Mouse (Mus musculus) liver, embryonic 12.5 days (tissue): ENCODE results near the gene Cish. TPM values are rescaled to one million over a fixed set of nuclear protein-coding genes. Genes with fewer than 3 reads are reported as not detected.

Source experiments
- ATAC-seq: fragments of 200-750 bp; cut with Nextera tagmentation; 2 replicates; pipeline ENCODE4 v1.8.0; 2017; ENCODE audit warnings: moderate number of reproducible peaks, mild to moderate bottlenecking, moderate library complexity
- H3K27ac ChIP-seq: fragments of 300-500 bp; sonication (generic); 2 replicates; pipeline ENCODE4 v1.5.1; 2016; ENCODE audit warnings: mild to moderate bottlenecking
- H3K27me3 ChIP-seq: fragments of 300-500 bp; sonication (generic); replicated peaks from 2 replicates; pipeline ENCODE4 v1.6.1; 2016; ENCODE audit warnings: mild to moderate bottlenecking, moderate library complexity
- H3K36me3 ChIP-seq: fragments of 300-500 bp; sonication (generic); 2 replicates; pipeline ENCODE4 v1.6.1; 2016; ENCODE audit warnings: mild to moderate bottlenecking, moderate library complexity
- H3K4me1 ChIP-seq: fragments of 300-500 bp; sonication (generic); 2 replicates; pipeline ENCODE4 v1.6.1; 2016
- H3K4me2 ChIP-seq: fragments of 300-500 bp; sonication (generic); 2 replicates; pipeline ENCODE4 v1.6.1; 2016; ENCODE audit warnings: mild to moderate bottlenecking, moderate library complexity
- H3K4me3 ChIP-seq: fragments of 300-500 bp; sonication (generic); 2 replicates; pipeline ENCODE4 v1.5.1; 2016; ENCODE audit warnings: mild to moderate bottlenecking, moderate library complexity
- H3K9ac ChIP-seq: fragments of 300-500 bp; sonication (generic); 2 replicates; pipeline ENCODE4 v1.6.1; 2016; ENCODE audit warnings: mild to moderate bottlenecking, moderate library complexity
- H3K9me3 ChIP-seq: fragments of 300-500 bp; sonication (generic); replicated peaks from 2 replicates; pipeline ENCODE4 v1.6.1; 2016; ENCODE audit warnings: mild to moderate bottlenecking, moderate library complexity
- WGBS: fragments of 180-500 bp; shearing (Covaris S2); methylation state at CpG from one replicate; pipeline ENCODE4 v1.1.7; 2016; ENCODE audit not compliant: insufficient replicate concordance; 5-methylcytosine and 5-hydroxymethylcytosine counted together
- polyA plus RNA-seq: library from polyadenylated mRNA; unstranded; fragments of >200 nt; fragmentation: Nextera tagmentation; extraction: Ambion mirVana; gene quantifications from 2 replicates; pipeline ENCODE4 v1.2.1, GENCODE M21; 2016

The Cish gene
- polyA plus RNA-seq, 1 experiment from 2014 or later = 18.1 TPM

DNA sequence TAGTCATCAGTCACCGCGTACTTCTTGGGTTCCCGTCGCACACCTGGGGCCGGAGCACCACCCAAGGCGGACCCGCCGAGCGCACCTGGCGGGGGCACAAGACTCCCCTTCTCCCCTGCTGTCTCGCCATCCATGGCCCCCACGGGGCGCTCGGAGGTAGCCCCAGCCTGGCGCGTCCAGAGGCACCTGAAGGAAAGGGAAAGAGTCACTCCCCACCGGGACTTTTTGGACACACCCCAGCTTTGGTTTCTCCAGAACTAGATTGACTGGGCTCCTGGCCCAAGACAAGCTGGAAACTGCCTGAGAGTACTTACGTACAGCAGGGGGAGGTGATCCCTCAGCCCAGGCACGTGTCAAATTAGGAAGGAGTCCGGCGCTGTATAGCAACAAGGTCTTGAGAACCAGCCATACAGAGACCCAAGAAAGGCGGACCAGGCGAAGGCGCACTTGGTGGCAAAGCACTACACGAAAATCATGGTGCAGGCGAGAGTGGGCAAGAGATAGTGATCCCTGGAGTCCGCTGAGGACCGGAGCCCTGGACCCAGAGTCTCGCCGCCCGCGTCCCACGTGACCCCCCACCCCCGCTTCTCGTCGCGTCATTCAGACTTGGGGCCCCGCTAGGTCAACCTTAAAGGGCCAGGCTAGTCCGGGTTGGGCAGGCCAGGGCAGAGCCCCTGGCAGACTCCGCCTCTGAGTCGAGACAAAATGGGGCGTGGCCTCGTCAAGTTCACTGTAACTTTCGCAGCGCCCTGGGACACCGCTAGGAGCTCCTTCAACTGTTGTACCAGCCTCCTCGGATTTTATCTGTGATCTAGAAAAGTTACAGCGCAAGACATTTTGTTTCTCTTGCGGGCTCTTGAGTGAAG, 6.4 kb upstream of the Cish start, which contains the start of gene Mapkapk3:
TSS of gene Mapkapk3 (minus strand) at position 667 of the 866 bp plus-strand sequence.
- H3K36me3 ChIP-seq = no peaks in the 10 kb centered on the region
- H3K27ac ChIP-seq = peak within 1 kb of the TSS; percentile 70
- peak within 1 kb of the TSS; percentile 89 for H3K4me2 ChIP-seq
- 2% methylated on average over 48 of the region's 49 CpGs for WGBS
- peaks cover 64% of the 10 kb centered on the region for H3K4me1 ChIP-seq
- peak within 1 kb of the TSS; percentile 65 for H3K9ac ChIP-seq
- ATAC-seq = peak; percentile 86
- no peaks in the 10 kb centered on the region for H3K9me3 ChIP-seq
- peak within 1 kb of the TSS; percentile 61 for H3K4me3 ChIP-seq
- H3K27me3 ChIP-seq = peaks cover 21% of the 10 kb centered on the region; the same call in 1 of the 2 replicates

DNA sequence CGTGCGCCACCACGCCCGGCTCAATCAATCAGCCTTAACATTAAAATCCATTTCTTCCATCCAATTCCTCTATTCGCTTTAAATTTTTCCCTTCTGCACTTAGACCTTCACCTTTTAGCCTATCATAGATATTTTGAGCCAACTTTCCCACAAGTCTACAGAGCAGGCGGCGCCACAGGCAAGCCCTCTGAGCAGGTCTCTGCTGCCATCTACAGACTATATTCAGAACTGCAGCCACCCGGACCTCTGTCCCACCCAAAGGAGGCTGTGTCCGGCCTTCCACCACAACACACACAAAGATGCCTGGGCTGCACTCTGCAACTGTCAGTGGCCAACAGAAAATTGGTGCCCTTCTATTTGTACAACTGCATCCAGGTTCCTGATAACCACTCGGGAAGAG, 4.9 kb upstream of the Cish start:
- H3K4me1 ChIP-seq = peaks cover 65% of the 10 kb centered on the region
- ATAC-seq = no peak
- 29% methylated on average over 10 of the region's 10 CpGs for WGBS

GRCm38 (mm10) chr9:107294249-107294648, 1.6 kb upstream of the Cish start:
- peaks cover 57% of the 10 kb centered on the region for H3K4me1 ChIP-seq
- no peak for ATAC-seq
- no peaks in the 10 kb centered on the region for H3K9me3 ChIP-seq
- 0 out of 2 replicates have a peak overlapping the region, but pooled peaks have one; percentile 37 for H3K27ac ChIP-seq
- no peak overlapping the region for H3K4me3 ChIP-seq
- no peak overlapping the region for H3K9ac ChIP-seq
- peaks cover 21% of the 10 kb centered on the region; the same call in 1 of the 2 replicates for H3K27me3 ChIP-seq
- no peak overlapping the region for H3K4me2 ChIP-seq
- H3K36me3 ChIP-seq = no peaks in the 10 kb centered on the region
- 1% methylated on average over 6 of the region's 6 CpGs for WGBS

More for the DNA sequence above, 4.9 kb upstream of the Cish start:
- H3K27me3 ChIP-seq = peaks cover 21% of the 10 kb centered on the region; the same call in 1 of the 2 replicates
- no peaks in the 10 kb centered on the region for H3K36me3 ChIP-seq
- no peak overlapping the region for H3K4me3 ChIP-seq
- H3K27ac ChIP-seq = no peak overlapping the region
- no peak overlapping the region for H3K9ac ChIP-seq
- no peaks in the 10 kb centered on the region for H3K9me3 ChIP-seq
- no peak overlapping the region for H3K4me2 ChIP-seq

DNA sequence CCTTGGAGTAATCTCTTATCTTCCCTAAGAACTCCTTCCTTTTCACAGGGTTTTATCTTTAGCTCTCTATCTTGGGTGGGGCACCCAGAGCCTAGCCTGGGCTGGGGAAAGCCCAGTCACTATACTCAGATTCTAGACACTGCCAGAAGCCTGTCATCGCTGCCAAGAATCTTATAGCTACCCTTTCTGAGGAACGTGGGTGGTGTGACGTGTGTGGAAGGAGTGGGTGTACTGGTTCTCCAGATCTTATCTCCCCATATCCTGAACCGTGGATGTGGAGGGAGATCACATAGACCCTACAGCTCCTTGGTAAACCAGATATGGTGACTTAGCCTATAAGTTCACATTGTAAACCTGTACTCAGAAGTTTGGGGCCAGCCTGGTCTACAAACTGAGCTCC, 210 bp upstream of the Cish start:
- Histone ChIP-seq H3K4me1 (peaks cover 57% of the 10 kb centered on the region), H3K9ac (peak overlapping the region; percentile 74), H3K4me2 (peak overlapping the region; percentile 93), H3K9me3 (no peaks in the 10 kb centered on the region), H3K27ac (peak overlapping the region; percentile 96), H3K27me3 (peaks cover 23% of the 10 kb centered on the region; the same call in 1 of the 2 replicates), H3K4me3 (peak overlapping the region; percentile 81), H3K36me3 (peaks cover 9% of the 10 kb centered on the region)
- peak; percentile 19; the same call in 1 of the 2 replicates for ATAC-seq
- WGBS = 14% methylated on average over 4 of the region's 4 CpGs

- WGBS = 1% methylated on average over 14 of the region's 14 CpGs
- Histone ChIP-seq H3K9ac (peak overlapping the region; percentile 74), H3K4me1 (peaks cover 59% of the 10 kb centered on the region), H3K36me3 (peaks cover 13% of the 10 kb centered on the region), H3K27me3 (peaks cover 25% of the 10 kb centered on the region; the same call in 1 of the 2 replicates), H3K27ac (peak overlapping the region; percentile 96), H3K9me3 (no peaks in the 10 kb centered on the region), H3K4me2 (peak overlapping the region; percentile 93), H3K4me3 (peak overlapping the region; percentile 81)
- ATAC-seq = peak; percentile 21
These were observed 215 bp downstream of the Cish start for GRCm38 (mm10) chr9:107296041-107296440.

DNA sequence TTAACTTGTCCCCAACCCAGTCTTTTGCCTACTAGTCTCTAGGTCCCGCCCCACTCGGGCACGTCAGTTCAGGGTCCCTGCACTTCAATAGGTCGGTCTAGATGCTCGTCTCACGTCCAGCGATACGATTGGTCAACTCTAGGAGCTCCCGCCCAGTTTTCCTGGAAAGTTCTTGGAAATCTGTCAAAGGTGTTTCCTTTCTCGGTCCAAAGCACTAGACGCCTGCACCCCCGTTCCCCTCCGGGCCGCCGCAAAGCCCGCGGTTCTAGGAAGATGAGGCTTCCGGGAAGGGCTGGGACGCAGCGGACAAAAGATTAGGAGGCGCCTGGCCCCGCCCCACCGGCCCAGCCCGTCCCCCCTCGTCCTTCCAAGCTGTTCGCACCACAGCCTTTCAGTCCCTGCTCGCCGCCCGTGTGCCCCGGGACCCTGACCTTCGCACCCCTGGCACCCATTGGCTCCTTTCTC, 707 bp downstream of the Cish start:
- Histone ChIP-seq H3K27ac (peak overlapping the region; percentile 96), H3K27me3 (peaks cover 23% of the 10 kb centered on the region; the same call in 1 of the 2 replicates), H3K4me3 (peak overlapping the region; percentile 81), H3K4me2 (peak overlapping the region; percentile 93), H3K9ac (peak overlapping the region; percentile 84), H3K9me3 (no peaks in the 10 kb centered on the region), H3K36me3 (peaks cover 18% of the 10 kb centered on the region), H3K4me1 (peaks cover 64% of the 10 kb centered on the region)
- 0% methylated on average over 30 of the region's 31 CpGs for WGBS
- peak; percentile 93 for ATAC-seq

DNA sequence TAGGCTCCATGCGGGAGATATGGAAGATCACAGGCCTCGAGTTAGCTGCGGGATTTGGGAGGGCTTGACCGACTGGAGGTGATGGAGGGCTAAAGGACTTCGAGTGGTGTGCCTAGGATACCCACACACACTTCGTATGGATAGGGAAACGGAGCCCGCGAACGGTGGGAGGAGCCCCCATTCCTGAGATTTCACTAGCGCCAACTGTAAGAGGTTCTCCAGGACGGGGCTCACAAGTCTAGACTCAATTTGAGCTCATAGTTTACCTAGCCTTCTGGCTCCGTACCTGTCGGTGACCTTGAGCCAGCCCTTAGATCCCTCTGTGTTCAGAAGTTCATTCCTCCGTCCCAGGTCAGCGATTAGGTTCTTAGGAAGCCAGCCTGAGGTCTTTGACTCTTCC, 1.2 kb downstream of the Cish start:
- peaks cover 70% of the 10 kb centered on the region for H3K4me1 ChIP-seq
- no peaks in the 10 kb centered on the region for H3K9me3 ChIP-seq
- no peak for ATAC-seq
- H3K36me3 ChIP-seq = peaks cover 24% of the 10 kb centered on the region
- H3K27me3 ChIP-seq = peaks cover 18% of the 10 kb centered on the region; the same call in 1 of the 2 replicates
- H3K4me3 ChIP-seq = peak overlapping the region; percentile 81
- WGBS = 13% methylated on average over 16 of the region's 16 CpGs
- peak overlapping the region; percentile 93 for H3K4me2 ChIP-seq
- peak overlapping the region; percentile 84 for H3K9ac ChIP-seq
- H3K27ac ChIP-seq = peak overlapping the region; percentile 96

- WGBS = 74% methylated on average over 4 of the region's 4 CpGs
- Histone ChIP-seq H3K4me3 (peak overlapping the region; percentile 81), H3K27ac (peak overlapping the region; percentile 96), H3K4me2 (peak overlapping the region; percentile 93), H3K27me3 (peaks cover 12% of the 10 kb centered on the region; the same call in 1 of the 2 replicates), H3K36me3 (peaks cover 29% of the 10 kb centered on the region), H3K9ac (peak overlapping the region; percentile 84), H3K4me1 (peaks cover 76% of the 10 kb centered on the region), H3K9me3 (no peaks in the 10 kb centered on the region)
- ATAC-seq = no peak
These were observed 1.8 kb downstream of the Cish start for GRCm38 (mm10) chr9:107297658-107298057.

DNA sequence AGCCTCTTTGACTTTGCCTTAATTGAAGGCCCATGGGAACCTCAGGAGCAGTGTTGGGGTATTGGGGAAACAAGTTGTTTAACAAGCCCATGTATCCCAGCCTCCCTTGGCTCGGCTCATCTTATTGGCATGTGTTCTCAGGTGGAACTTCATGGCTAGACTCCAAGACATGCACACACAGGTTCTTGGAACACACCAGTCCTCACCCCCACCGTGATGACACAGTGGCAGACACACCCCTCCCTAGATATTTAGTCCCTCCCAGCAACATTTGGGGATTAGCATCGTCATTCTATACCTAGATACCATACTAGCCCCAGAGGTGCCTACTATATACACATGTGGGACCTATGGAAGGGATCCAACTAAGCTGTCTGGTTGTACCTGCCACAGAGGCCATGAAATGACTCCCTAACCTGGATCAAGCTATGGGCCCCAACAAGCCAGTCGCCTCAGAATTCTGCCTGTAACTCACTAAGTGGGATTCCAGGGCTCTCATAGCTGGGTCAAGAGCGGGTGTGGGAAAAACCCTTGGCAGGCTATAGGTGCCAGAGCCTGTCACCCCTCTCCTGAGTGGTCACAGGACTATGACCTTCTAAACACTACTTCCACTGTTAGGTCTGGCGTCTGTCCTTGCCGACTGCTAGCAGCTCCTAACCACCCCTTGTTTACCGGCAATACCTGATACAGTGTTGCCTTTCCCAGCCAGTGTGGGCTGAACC, 2.4 kb downstream of the Cish start:
- Histone ChIP-seq H3K27me3 (peaks cover 7% of the 10 kb centered on the region; the same call in 1 of the 2 replicates), H3K9me3 (no peaks in the 10 kb centered on the region), H3K4me2 (peak overlapping the region; percentile 93), H3K36me3 (peaks cover 33% of the 10 kb centered on the region), H3K4me3 (peak overlapping the region; percentile 81), H3K9ac (peak overlapping the region; percentile 84), H3K4me1 (peaks cover 81% of the 10 kb centered on the region), H3K27ac (peak overlapping the region; percentile 96)
- ATAC-seq = peak; percentile 66
- WGBS = 68% methylated on average over 8 of the region's 8 CpGs

DNA sequence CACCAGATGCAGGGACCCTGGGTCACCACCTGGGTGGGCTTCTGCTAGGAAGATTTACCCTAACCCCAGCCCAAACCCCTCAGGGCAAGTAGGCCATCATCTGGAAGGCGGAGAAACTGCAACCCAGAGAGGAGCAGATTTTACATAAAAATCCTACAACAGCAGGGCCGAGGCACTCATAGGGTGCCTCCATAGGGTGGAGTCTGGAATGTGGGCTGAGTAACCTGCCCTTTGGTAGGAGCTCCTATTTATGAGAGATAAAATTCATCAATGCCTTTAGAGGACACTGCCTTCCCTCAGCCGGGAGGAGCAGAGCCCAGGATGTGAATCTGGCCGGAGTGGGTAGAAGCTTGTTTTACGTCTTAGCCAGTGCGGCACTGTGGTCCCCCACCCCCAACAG, 3.0 kb downstream of the Cish start:
- 81% methylated on average over 6 of the region's 6 CpGs for WGBS
- Histone ChIP-seq H3K27me3 (0 out of 2 replicates have a peak, but pooled peaks cover 4% of the 10 kb centered on the region), H3K4me3 (peak overlapping the region; percentile 81), H3K4me1 (peaks cover 88% of the 10 kb centered on the region), H3K4me2 (peak overlapping the region; percentile 93), H3K36me3 (peaks cover 39% of the 10 kb centered on the region), H3K9me3 (no peaks in the 10 kb centered on the region), H3K9ac (peak overlapping the region; percentile 84), H3K27ac (peak overlapping the region; percentile 96)
- ATAC-seq = no peak

GRCm38 (mm10) chr9:107299783-107300182, 4.0 kb downstream of the Cish start:
- H3K4me2 ChIP-seq = peak overlapping the region; percentile 93
- peaks cover 91% of the 10 kb centered on the region for H3K4me1 ChIP-seq
- no peak overlapping the region for H3K27ac ChIP-seq
- WGBS = 88% methylated on average over 7 of the region's 7 CpGs
- no peak for ATAC-seq
- peaks cover 39% of the 10 kb centered on the region for H3K36me3 ChIP-seq
- H3K27me3 ChIP-seq = 0 out of 2 replicates have a peak, but pooled peaks cover 4% of the 10 kb centered on the region
- H3K9me3 ChIP-seq = no peaks in the 10 kb centered on the region
- H3K9ac ChIP-seq = no peak overlapping the region
- H3K4me3 ChIP-seq = no peak overlapping the region
